Mouse (Mus musculus) gonadal fat pad, adult 2 months (tissue): ENCODE measurements at regions not wholly inside any gene's neighbourhood (a gene's known extent, or its start where the extent isn't known, plus 50 kb on each side); places are given as distances from the start of the nearest gene placed in this dataset.

Experiments
- DNase-seq: peaks from one replicate; pipeline ENCODE4 v3.0.0-alpha.2; 2012; ENCODE audit warnings: low read depth

- no peak for DNase-seq
Measured at GRCm38 (mm10) chr13:37562652-37563051, 215.5 kb upstream of the Rreb1 start.

- no peak for DNase-seq
Measured at GRCm38 (mm10) chr13:37569051-37569450, 209.1 kb upstream of the Rreb1 start.

- DNase-seq: no peak
Measured at GRCm38 (mm10) chr13:37569486-37569885, 208.7 kb upstream of the Rreb1 start.

GRCm38 (mm10) chr13:37572983-37573382 is 205.2 kb upstream of the Rreb1 start:
- DNase-seq: no peak

GRCm38 (mm10) chr13:37579231-37579630 is 199.0 kb upstream of the Rreb1 start:
- no peak for DNase-seq

GRCm38 (mm10) chr13:37579775-37580174 is 198.4 kb upstream of the Rreb1 start:
- DNase-seq: no peak

GRCm38 (mm10) chr13:37580806-37581205 is 197.4 kb upstream of the Rreb1 start:
- DNase-seq: no peak

- DNase-seq: no peak
Measured at GRCm38 (mm10) chr13:37581374-37581773, 196.8 kb upstream of the Rreb1 start.

- no peak for DNase-seq
Measured at GRCm38 (mm10) chr13:37585476-37585875, 192.7 kb upstream of the Rreb1 start.

- no peak for DNase-seq
Measured at GRCm38 (mm10) chr13:37586511-37586910, 191.7 kb upstream of the Rreb1 start.

GRCm38 (mm10) chr13:37587911-37588310 is 190.3 kb upstream of the Rreb1 start:
- no peak for DNase-seq

- no peak for DNase-seq
Measured at GRCm38 (mm10) chr13:37588528-37589176, 189.5 kb upstream of the Rreb1 start.

- no peak for DNase-seq
Measured at GRCm38 (mm10) chr13:37592149-37592548, 186.1 kb upstream of the Rreb1 start.

- no peak for DNase-seq
Measured at GRCm38 (mm10) chr13:37595196-37595595, 183.0 kb upstream of the Rreb1 start.

- DNase-seq: no peak
Measured at GRCm38 (mm10) chr13:37597575-37597974, 180.6 kb upstream of the Rreb1 start.

GRCm38 (mm10) chr13:37598165-37598775 is 179.9 kb upstream of the Rreb1 start:
- DNase-seq: no peak

- no peak for DNase-seq
Measured at GRCm38 (mm10) chr13:37599679-37600078, 178.5 kb upstream of the Rreb1 start.

- no peak for DNase-seq
Measured at GRCm38 (mm10) chr13:37600172-37600571, 178.0 kb upstream of the Rreb1 start.

- DNase-seq: no peak
Measured at GRCm38 (mm10) chr13:37601068-37601467, 177.1 kb upstream of the Rreb1 start.

GRCm38 (mm10) chr13:37602256-37602655 is 175.9 kb upstream of the Rreb1 start:
- no peak for DNase-seq

- peak; percentile 92 for DNase-seq
Measured at GRCm38 (mm10) chr13:37603226-37603994, 174.8 kb upstream of the Rreb1 start.

GRCm38 (mm10) chr13:37606250-37606649 is 171.9 kb upstream of the Rreb1 start:
- DNase-seq: no peak

- DNase-seq: no peak
Measured at GRCm38 (mm10) chr13:37609085-37609484, 169.1 kb upstream of the Rreb1 start.
